Mouse (Mus musculus): ENCODE data around the gene Celf1. TPM values are rescaled to one million over a fixed set of nuclear protein-coding genes. Genes with fewer than 3 reads are reported as not detected.
"Not testable (repeated sequence)": the region's sequence is repeated elsewhere in the genome, so short reads cannot be mapped to it uniquely, and the experiment has no call there.

Gene Celf1
- 177 and 210 TPM in 2 replicates for polyA plus RNA-seq (2012; ENCODE audit: insufficient read depth, insufficient read length, low replicate concordance, missing spikeins)

GRCm38 (mm10) chr2:90940233-90941229, at the start of gene Celf1:
TSS of gene Celf1 (plus strand) at chr2:90940382.
- Histone ChIP-seq H3K4me3 (ENCODE audit: insufficient read depth, low read depth, low read length) (peak within 1 kb of the TSS; percentile 83), H3K4me1 (ENCODE audit: control insufficient read depth, insufficient read depth, low read length) (0 out of 2 replicates have a peak, but pooled peaks cover 2% of the 10 kb centered on the region), H3K27ac (ENCODE audit: insufficient read depth, low read depth, low read length) (peak within 1 kb of the TSS; percentile 84)
- TF ChIP-seq CTCF (IDR thresholded peaks at IDR 0.05; ENCODE audit: insufficient read depth, low read depth, low read length) (peak; percentile 86), POLR2A (IDR thresholded peaks at IDR 0.05; ENCODE audit: insufficient read depth, low read depth, low read length) (peak; percentile 56; the same call in 1 of the 2 replicates)
- WGBS, result 1% methylated on average over 98 of the region's 113 CpGs

GRCm38 (mm10) chr2:90893673-90894298, 46.4 kb upstream of the Celf1 start:
- Histone ChIP-seq H3K4me1 (ENCODE audit: control insufficient read depth, insufficient read depth, low read length) (peaks cover 19% of the 10 kb centered on the region), H3K27ac (ENCODE audit: insufficient read depth, low read depth, low read length) (no peak overlapping the region; the same call in 1 of the 2 replicates), H3K4me3 (ENCODE audit: insufficient read depth, low read depth, low read length) (no peak overlapping the region)
- 74% methylated on average over 6 of the region's 6 CpGs for WGBS
- TF ChIP-seq POLR2A (IDR thresholded peaks at IDR 0.05; ENCODE audit: insufficient read depth, low read depth, low read length) (no peak), CTCF (IDR thresholded peaks at IDR 0.05; ENCODE audit: insufficient read depth, low read depth, low read length) (no peak)

- not testable (repeated sequence) for H3K27ac ChIP-seq (ENCODE audit: insufficient read depth, low read depth, low read length); H3K4me3 ChIP-seq (ENCODE audit: insufficient read depth, low read depth, low read length)
- peaks cover 16% of the 10 kb centered on the region for H3K4me1 ChIP-seq (ENCODE audit: control insufficient read depth, insufficient read depth, low read length)
- WGBS, result 83% methylated on average over 3 of the region's 3 CpGs
These were observed 45.9 kb upstream of the Celf1 start for GRCm38 (mm10) chr2:90894299-90894677.

GRCm38 (mm10) chr2:90903398-90903797, 36.8 kb upstream of the Celf1 start:
- TF ChIP-seq CTCF (IDR thresholded peaks at IDR 0.05; ENCODE audit: insufficient read depth, low read depth, low read length) (no peak), POLR2A (IDR thresholded peaks at IDR 0.05; ENCODE audit: insufficient read depth, low read depth, low read length) (no peak)
- 68% methylated on average over 2 of the region's 2 CpGs for WGBS
- Histone ChIP-seq H3K4me3 (ENCODE audit: insufficient read depth, low read depth, low read length) (no peak overlapping the region), H3K27ac (ENCODE audit: insufficient read depth, low read depth, low read length) (no peak overlapping the region), H3K4me1 (ENCODE audit: control insufficient read depth, insufficient read depth, low read length) (peaks cover 8% of the 10 kb centered on the region)

GRCm38 (mm10) chr2:90904076-90904855, 35.9 kb upstream of the Celf1 start, which contains the start of the genes Kbtbd4 and Ndufs3:
TSS of gene Kbtbd4 (plus strand) at chr2:90904740.
TSS of gene Ndufs3 (minus strand) at chr2:90904827.
- Histone ChIP-seq H3K27ac (ENCODE audit: insufficient read depth, low read depth, low read length) (peak within 1 kb of the TSS; percentile 93), H3K4me1 (ENCODE audit: control insufficient read depth, insufficient read depth, low read length) (peaks cover 8% of the 10 kb centered on the region), H3K4me3 (ENCODE audit: insufficient read depth, low read depth, low read length) (peak within 1 kb of the TSS; percentile 96)
- TF ChIP-seq POLR2A (IDR thresholded peaks at IDR 0.05; ENCODE audit: insufficient read depth, low read depth, low read length) (peak; percentile 88), CTCF (IDR thresholded peaks at IDR 0.05; ENCODE audit: insufficient read depth, low read depth, low read length) (no peak)
- under 1% methylated on average over 43 of the region's 43 CpGs for WGBS

- TF ChIP-seq CTCF (IDR thresholded peaks at IDR 0.05; ENCODE audit: insufficient read depth, low read depth, low read length) (no peak), POLR2A (IDR thresholded peaks at IDR 0.05; ENCODE audit: insufficient read depth, low read depth, low read length) (no peak)
- peaks cover 8% of the 10 kb centered on the region for H3K4me1 ChIP-seq (ENCODE audit: control insufficient read depth, insufficient read depth, low read length)
- 0 out of 2 replicates have a peak overlapping the region, but pooled peaks have one; percentile 70 for H3K27ac ChIP-seq (ENCODE audit: insufficient read depth, low read depth, low read length)
- WGBS, result under 1% methylated on average over 21 of the region's 21 CpGs
- H3K4me3 ChIP-seq (ENCODE audit: insufficient read depth, low read depth, low read length), result peak overlapping the region; percentile 96
These were observed 35.3 kb upstream of the Celf1 start for GRCm38 (mm10) chr2:90904856-90905224.

GRCm38 (mm10) chr2:90906721-90907120, 33.5 kb upstream of the Celf1 start:
- H3K27ac ChIP-seq (ENCODE audit: insufficient read depth, low read depth, low read length), result no peak overlapping the region
- no peak for TF ChIP-seq POLR2A (IDR thresholded peaks at IDR 0.05; ENCODE audit: insufficient read depth, low read depth, low read length)
- TF ChIP-seq CTCF (IDR thresholded peaks at IDR 0.05; ENCODE audit: insufficient read depth, low read depth, low read length), result no peak
- no peak overlapping the region for H3K4me3 ChIP-seq (ENCODE audit: insufficient read depth, low read depth, low read length)
- H3K4me1 ChIP-seq (ENCODE audit: control insufficient read depth, insufficient read depth, low read length), result peaks cover 8% of the 10 kb centered on the region
- WGBS, result 91% methylated on average over 2 of the region's 2 CpGs

- Histone ChIP-seq H3K27ac (ENCODE audit: insufficient read depth, low read depth, low read length) (no peak overlapping the region), H3K4me3 (ENCODE audit: insufficient read depth, low read depth, low read length) (no peak overlapping the region), H3K4me1 (ENCODE audit: control insufficient read depth, insufficient read depth, low read length) (peaks cover 6% of the 10 kb centered on the region)
- 72% methylated on average over 1 of the region's 1 CpGs for WGBS
- no peak for TF ChIP-seq POLR2A (IDR thresholded peaks at IDR 0.05; ENCODE audit: insufficient read depth, low read depth, low read length)
- no peak for TF ChIP-seq CTCF (IDR thresholded peaks at IDR 0.05; ENCODE audit: insufficient read depth, low read depth, low read length)
These were observed 29.3 kb upstream of the Celf1 start for GRCm38 (mm10) chr2:90910861-90911260.
